Mouse (Mus musculus) embryonic facial prominence, embryonic 14.5 days (tissue): ENCODE measurements around the gene Acot7. TPM values are rescaled to one million over a fixed set of nuclear protein-coding genes. Genes with fewer than 3 reads are reported as not detected.

Source experiments
- ATAC-seq: fragments of 200-750 bp; cut with Nextera tagmentation; 2 replicates; pipeline ENCODE4 v1.8.0; 2017; ENCODE audit warnings: low read depth, moderate number of reproducible peaks, moderate TSS enrichment
- DNase-seq: peaks from one replicate; pipeline ENCODE4 v3.0.0-alpha.2; 2015; ENCODE audit warnings: low spot score
- H3K27ac ChIP-seq: fragments of 300-500 bp; sonication (generic); replicated peaks from 2 replicates; pipeline ENCODE4 v1.5.1; 2014; ENCODE audit warnings: low read depth, mild to moderate bottlenecking, low read length, moderate library complexity
- H3K27me3 ChIP-seq: fragments of 300-500 bp; sonication (generic); replicated peaks from 2 replicates; pipeline ENCODE4 v1.6.1; 2014; ENCODE audit warnings: low read length; ENCODE audit not compliant: control insufficient read depth, insufficient read depth
- H3K36me3 ChIP-seq: fragments of 300-500 bp; sonication (generic); 2 replicates; pipeline ENCODE4 v1.6.1; 2014; ENCODE audit warnings: low read length, mixed read lengths; ENCODE audit not compliant: control insufficient read depth, insufficient read depth
- H3K4me1 ChIP-seq: fragments of 300-500 bp; sonication (generic); 2 replicates; pipeline ENCODE4 v1.6.1; 2014; ENCODE audit warnings: antibody characterized with exemption, low read length; ENCODE audit not compliant: control insufficient read depth, insufficient read depth
- H3K4me2 ChIP-seq: fragments of 300-500 bp; sonication (generic); 2 replicates; pipeline ENCODE4 v1.6.1; 2014; ENCODE audit warnings: low read depth, mild to moderate bottlenecking, low read length, moderate library complexity, mixed read lengths
- H3K4me3 ChIP-seq: fragments of 300-500 bp; sonication (generic); 2 replicates; pipeline ENCODE4 v1.5.1; 2014; ENCODE audit warnings: low read depth, mild to moderate bottlenecking, low read length
- H3K9ac ChIP-seq: fragments of 300-500 bp; sonication (generic); 2 replicates; pipeline ENCODE4 v1.6.1; 2014; ENCODE audit warnings: low read depth, mild to moderate bottlenecking, low read length, moderate library complexity, mixed read lengths
- H3K9me3 ChIP-seq: fragments of 300-500 bp; sonication (generic); 2 replicates; pipeline ENCODE4 v1.6.1; 2016; ENCODE audit warnings: low read length; ENCODE audit not compliant: control insufficient read depth
- WGBS: fragments of 180-500 bp; shearing (Covaris S2); extraction: QIAGEN DNeasy Blood & Tissue Kit; methylation state at CpG from one replicate; pipeline ENCODE4 v1.1.7; 2014; 5-methylcytosine and 5-hydroxymethylcytosine counted together
- polyA plus RNA-seq: library from polyadenylated mRNA; unstranded; fragments of >200 nt; fragmentation: Nextera tagmentation; extraction: Ambion mirVana; gene quantifications from 2 replicates; pipeline ENCODE4 v1.2.1, GENCODE M21; 2014

Acot7 gene
- polyA plus RNA-seq, 1 experiment from 2014 or later = 71.8 TPM

DNA sequence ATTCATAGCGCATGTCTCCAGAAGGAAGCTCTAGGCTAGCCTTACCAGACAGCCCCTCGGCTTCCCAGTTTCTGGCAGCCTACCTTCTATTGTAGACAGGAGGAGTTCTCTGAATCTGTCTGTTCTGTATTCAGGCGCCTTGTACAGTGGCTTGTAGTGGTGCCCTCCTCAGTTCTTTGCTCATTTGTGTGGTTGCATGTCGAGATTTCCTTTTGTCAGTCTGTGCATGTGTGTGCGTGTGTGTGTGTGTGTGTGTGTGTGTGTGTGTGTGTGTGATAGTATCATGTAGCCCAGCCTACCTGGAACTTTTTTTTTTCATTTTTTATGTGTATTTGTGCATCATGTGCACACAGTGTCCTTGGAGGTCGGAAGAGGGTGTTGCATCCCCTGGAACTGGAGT, 11.1 kb downstream of the Acot7 start:
- DNase-seq (no peak), ATAC-seq (no peak)
- no peak overlapping the region for H3K4me3 ChIP-seq
- 83% methylated on average over 6 of the region's 6 CpGs for WGBS
- no peaks in the 10 kb centered on the region for H3K27me3 ChIP-seq
- no peak overlapping the region for H3K9ac ChIP-seq
- H3K4me2 ChIP-seq = no peak overlapping the region
- peaks cover 33% of the 10 kb centered on the region for H3K4me1 ChIP-seq
- H3K27ac ChIP-seq = no peak overlapping the region
- no peaks in the 10 kb centered on the region for H3K9me3 ChIP-seq
- no peaks in the 10 kb centered on the region for H3K36me3 ChIP-seq

DNA sequence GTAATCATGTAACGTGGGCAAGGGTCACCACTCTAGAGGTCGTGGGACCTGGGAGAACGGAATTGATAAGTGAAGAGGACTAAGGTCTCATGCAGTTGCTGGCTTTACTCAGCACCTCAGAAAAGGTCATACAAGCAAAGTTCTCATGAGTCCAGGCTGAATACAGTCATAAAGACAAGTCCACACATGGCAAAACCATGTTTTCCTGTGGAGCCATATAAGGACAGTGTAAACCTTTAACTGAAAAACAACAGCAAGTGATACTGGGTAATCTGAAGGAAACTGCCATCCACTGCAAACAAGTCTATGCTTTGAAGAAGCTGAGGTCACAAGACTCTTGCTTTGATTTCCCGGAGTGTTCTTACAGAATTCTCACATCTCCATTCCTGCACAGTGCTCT, 11.8 kb downstream of the Acot7 start:
- H3K4me2 ChIP-seq = no peak overlapping the region
- H3K4me3 ChIP-seq = no peak overlapping the region
- H3K27me3 ChIP-seq = no peaks in the 10 kb centered on the region
- peaks cover 33% of the 10 kb centered on the region for H3K4me1 ChIP-seq
- ATAC-seq = no peak
- no peaks in the 10 kb centered on the region for H3K9me3 ChIP-seq
- 81% methylated on average over 4 of the region's 4 CpGs for WGBS
- DNase-seq = no peak
- H3K27ac ChIP-seq = 0 out of 2 replicates have a peak overlapping the region, but pooled peaks have one; percentile 33
- H3K36me3 ChIP-seq = no peaks in the 10 kb centered on the region
- no peak overlapping the region for H3K9ac ChIP-seq

DNA sequence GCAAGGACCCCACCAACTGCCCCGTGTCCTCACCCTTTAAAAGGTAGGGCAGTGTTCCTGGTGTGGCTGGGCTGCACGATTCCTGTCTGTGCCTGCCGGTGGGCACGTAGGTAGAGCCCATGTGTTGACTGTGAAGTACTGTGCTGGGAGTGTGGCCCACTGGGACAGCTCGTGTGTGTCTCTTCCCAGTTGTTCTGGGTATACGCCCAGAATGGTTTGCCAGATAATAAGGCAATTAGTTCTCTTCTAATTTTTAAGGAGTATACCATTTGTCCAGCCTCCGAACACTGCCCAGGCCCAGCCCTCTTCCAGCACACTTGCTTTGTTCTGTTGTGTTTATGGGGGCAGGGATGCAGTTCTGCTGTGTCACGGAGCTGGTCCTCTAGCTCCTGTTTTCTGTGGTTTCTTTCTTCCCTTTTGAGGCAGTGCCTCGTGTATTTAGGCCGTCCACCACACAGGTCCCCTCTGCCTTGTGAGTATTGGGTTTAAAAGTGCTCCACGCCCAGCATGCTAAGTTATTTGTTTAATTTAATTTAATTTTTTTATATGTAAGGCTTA, 12.2 kb downstream of the Acot7 start:
- H3K4me1 ChIP-seq = peaks cover 30% of the 10 kb centered on the region
- H3K27ac ChIP-seq = 0 out of 2 replicates have a peak overlapping the region, but pooled peaks have one; percentile 33
- no peak for DNase-seq
- H3K27me3 ChIP-seq = no peaks in the 10 kb centered on the region
- H3K9me3 ChIP-seq = no peaks in the 10 kb centered on the region
- no peak for ATAC-seq
- no peak overlapping the region for H3K4me2 ChIP-seq
- H3K36me3 ChIP-seq = no peaks in the 10 kb centered on the region
- WGBS = 65% methylated on average over 11 of the region's 11 CpGs
- H3K9ac ChIP-seq = no peak overlapping the region
- H3K4me3 ChIP-seq = no peak overlapping the region

DNA sequence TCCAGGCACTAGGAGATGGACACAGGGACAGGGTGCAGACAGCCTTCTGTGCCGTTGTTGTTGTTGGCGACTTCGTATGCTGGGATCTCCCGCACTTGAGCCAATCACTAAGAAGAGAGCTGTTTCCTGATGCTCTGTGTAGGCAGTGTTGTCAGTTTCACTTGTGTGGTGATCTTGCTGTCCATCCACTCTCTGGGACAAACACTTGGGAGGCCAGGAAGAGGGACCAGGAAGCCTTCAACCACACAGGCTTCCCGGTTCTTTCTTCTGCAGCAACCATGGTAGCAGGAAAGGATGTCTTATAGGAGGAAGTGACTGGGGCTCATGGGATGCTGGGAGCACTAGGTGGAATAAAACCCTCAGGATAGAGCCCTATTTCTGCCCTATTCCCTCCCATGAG, 12.8 kb downstream of the Acot7 start:
- no peak overlapping the region for H3K4me2 ChIP-seq
- DNase-seq (no peak), ATAC-seq (no peak)
- no peaks in the 10 kb centered on the region for H3K27me3 ChIP-seq
- 77% methylated on average over 5 of the region's 5 CpGs for WGBS
- H3K36me3 ChIP-seq = no peaks in the 10 kb centered on the region
- H3K27ac ChIP-seq = no peak overlapping the region
- no peaks in the 10 kb centered on the region for H3K9me3 ChIP-seq
- no peak overlapping the region for H3K4me3 ChIP-seq
- peaks cover 24% of the 10 kb centered on the region for H3K4me1 ChIP-seq
- H3K9ac ChIP-seq = no peak overlapping the region

DNA sequence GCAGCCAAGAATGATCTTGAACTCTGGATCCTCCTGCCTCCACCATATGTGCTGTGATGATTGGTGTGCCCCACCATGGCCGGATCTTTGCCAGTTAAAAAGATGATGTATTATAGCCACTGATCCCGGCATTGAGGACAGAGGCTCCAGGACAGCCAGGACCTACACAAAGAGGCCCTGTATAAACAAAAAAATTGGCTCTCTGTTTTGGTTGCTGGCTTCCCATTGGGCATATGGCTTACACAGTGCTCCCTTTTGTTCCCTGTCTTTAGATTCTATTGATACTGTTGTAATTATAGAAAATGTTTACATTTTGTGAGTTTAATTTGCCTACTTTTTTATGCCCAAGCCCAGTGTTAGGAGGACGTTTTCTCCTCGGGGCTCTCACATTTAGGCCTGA, 14.6 kb downstream of the Acot7 start:
- Histone ChIP-seq H3K27ac (peak overlapping the region; percentile 58), H3K9ac (no peak overlapping the region), H3K4me1 (peaks cover 10% of the 10 kb centered on the region; the same call in 1 of the 2 replicates), H3K27me3 (no peaks in the 10 kb centered on the region), H3K36me3 (no peaks in the 10 kb centered on the region), H3K9me3 (no peaks in the 10 kb centered on the region), H3K4me3 (no peak overlapping the region), H3K4me2 (no peak overlapping the region)
- ATAC-seq (peak; percentile 54), DNase-seq (no peak)
- 25% methylated on average over 4 of the region's 4 CpGs for WGBS

DNA sequence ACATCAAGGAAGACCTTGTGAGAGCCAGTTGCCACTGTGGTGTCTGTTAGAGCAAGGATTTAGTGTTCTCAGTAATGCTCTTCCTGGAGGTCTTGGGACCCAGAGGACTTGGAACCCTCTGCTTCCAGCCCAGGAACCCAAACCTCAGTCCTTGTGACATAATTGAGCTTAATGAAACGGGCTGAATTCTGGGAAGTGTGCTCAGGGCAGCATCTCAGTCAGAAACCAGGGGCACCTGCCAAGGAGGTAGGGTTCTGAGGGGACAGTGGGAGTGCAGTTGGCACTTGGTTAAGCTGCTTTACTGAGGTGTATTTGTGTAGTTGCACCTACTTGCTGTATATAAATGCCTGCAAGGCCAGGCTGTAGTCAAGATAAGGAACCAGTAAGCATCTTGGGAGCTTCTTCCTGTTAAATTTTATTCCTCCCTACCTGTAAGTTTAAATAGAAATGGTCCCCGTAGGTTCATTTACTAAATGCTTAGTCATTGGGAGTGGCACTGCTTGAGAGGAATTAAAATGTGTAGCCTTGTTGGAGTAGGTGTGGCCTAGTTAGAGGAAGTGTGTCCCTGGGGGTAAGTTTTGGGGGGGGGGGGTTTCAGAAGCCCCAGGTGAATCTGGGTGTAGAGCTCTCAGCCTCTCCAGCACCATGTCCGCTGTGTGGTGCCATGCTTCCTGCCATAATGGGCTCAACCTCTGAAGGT, 16.7 kb downstream of the Acot7 start:
- Histone ChIP-seq H3K4me2 (no peak overlapping the region), H3K27ac (no peak overlapping the region), H3K4me1 (peaks cover 10% of the 10 kb centered on the region; the same call in 1 of the 2 replicates), H3K9ac (no peak overlapping the region), H3K9me3 (no peaks in the 10 kb centered on the region), H3K4me3 (no peak overlapping the region), H3K27me3 (no peaks in the 10 kb centered on the region), H3K36me3 (no peaks in the 10 kb centered on the region)
- WGBS = 78% methylated on average over 3 of the region's 3 CpGs
- DNase-seq = no peak
- ATAC-seq = no peak

DNA sequence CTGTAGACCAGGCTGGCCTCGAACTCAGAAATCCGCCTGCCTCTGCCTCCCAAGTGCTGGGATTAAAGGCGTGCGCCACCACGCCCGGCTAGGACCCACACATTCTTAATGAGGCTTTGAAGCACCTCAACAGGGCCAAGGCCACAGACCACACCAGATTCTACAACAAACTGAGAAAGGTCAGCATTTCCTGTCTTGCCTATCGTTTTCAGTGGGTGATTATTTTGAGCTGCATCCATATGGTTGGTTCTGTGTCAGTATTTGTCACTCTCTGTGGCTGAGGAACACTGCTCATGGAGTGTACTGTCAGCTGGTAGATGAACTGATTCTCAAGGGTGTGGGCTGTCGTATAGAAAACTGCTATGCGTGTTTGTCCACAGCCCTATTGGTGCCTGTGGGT, 18.3 kb downstream of the Acot7 start:
- Histone ChIP-seq H3K9ac (no peak overlapping the region), H3K4me3 (no peak overlapping the region)

DNA sequence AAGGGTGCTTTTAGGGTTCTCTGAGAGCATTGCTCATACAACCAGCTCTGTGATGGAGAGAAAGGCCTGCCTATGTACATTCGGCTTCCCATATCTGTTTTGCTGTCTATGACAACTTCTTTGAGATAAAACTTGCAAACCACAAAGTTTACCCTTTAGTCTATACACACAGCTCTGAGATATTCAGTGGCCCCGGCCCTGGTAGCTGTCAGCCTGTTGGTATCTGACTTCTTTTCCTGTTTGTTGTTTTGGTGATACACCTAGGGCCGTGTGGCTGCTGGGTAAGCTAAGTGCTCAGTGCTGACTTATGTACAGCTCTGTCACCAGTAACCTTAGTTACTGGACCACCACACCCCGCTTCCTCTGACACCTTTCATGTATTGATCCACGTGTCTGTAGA, 19.6 kb downstream of the Acot7 start:
- no peak overlapping the region for H3K4me2 ChIP-seq
- ATAC-seq = no peak
- no peak overlapping the region for H3K4me3 ChIP-seq
- no peaks in the 10 kb centered on the region for H3K36me3 ChIP-seq
- H3K27me3 ChIP-seq = no peaks in the 10 kb centered on the region
- no peak overlapping the region for H3K27ac ChIP-seq
- 78% methylated on average over 5 of the region's 5 CpGs for WGBS
- no peak overlapping the region for H3K9ac ChIP-seq
- H3K4me1 ChIP-seq = peaks cover 7% of the 10 kb centered on the region; the same call in 1 of the 2 replicates
- no peaks in the 10 kb centered on the region for H3K9me3 ChIP-seq
- DNase-seq = no peak

More for the DNA sequence above, 18.3 kb downstream of the Acot7 start:
- no peaks in the 10 kb centered on the region for H3K27me3 ChIP-seq
- no peak overlapping the region for H3K4me2 ChIP-seq
- DNase-seq (no peak), ATAC-seq (no peak)
- no peak overlapping the region for H3K27ac ChIP-seq
- WGBS = 83% methylated on average over 8 of the region's 9 CpGs
- no peaks in the 10 kb centered on the region for H3K9me3 ChIP-seq
- no peaks in the 10 kb centered on the region for H3K36me3 ChIP-seq
- H3K4me1 ChIP-seq = peaks cover 8% of the 10 kb centered on the region; the same call in 1 of the 2 replicates

DNA sequence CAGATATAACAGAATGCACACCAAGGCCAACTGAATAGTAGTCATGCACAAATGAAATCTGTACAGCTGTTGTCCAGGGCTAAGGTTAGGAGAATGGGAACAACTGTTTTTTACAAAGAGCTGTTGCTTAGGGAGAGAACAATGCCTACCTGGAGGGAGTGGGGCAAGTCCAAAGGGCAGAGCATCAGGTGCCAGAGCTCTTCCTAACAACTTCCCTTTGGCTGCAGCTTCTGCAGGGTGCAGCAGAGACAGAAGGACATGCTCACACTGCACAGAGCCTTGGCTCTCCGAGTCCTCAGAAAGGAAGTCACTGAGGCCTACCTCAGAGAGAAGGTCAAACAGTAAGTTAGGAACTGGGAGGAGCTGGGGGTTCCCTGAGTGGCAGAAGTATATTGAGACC, 21.7 kb downstream of the Acot7 start:
- H3K27me3 ChIP-seq = no peaks in the 10 kb centered on the region
- 64% methylated on average over 1 of the region's 1 CpGs for WGBS
- H3K4me3 ChIP-seq = no peak overlapping the region
- H3K27ac ChIP-seq = no peak overlapping the region
- no peak overlapping the region for H3K9ac ChIP-seq
- no peaks in the 10 kb centered on the region for H3K4me1 ChIP-seq
- DNase-seq = no peak
- no peaks in the 10 kb centered on the region for H3K9me3 ChIP-seq
- no peak for ATAC-seq
- H3K36me3 ChIP-seq = no peaks in the 10 kb centered on the region
- H3K4me2 ChIP-seq = no peak overlapping the region
